Mouse (Mus musculus): ENCODE results near the gene Itga9. TPM values are rescaled to one million over a fixed set of nuclear protein-coding genes. Genes with fewer than 3 reads are reported as not detected.

Gene Itga9
- total RNA-seq, 2 experiments from 2014 or later: 35.0 to 36.2 TPM

DNA sequence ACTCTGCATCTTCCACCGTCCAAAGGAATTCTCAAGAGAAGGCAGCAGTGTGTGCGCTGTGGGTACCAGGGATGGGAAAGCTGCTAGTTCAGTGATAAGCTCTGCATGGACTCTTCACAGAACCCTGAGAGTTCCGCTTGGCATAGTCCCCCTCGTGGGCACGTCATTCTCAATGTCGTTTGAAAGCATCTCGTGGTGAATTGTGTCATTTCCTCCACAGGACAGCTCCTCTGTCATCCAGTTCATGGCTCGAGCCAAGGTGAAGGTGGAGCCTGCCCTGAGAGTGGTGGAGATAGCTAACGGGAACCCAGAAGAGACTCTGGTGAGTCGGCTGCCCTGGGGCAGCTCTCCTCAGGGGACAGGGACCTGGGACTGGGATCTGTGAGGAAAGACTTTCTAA lies 270.4 kb downstream of the Itga9 start:
- DNase-seq: no peak

DNA sequence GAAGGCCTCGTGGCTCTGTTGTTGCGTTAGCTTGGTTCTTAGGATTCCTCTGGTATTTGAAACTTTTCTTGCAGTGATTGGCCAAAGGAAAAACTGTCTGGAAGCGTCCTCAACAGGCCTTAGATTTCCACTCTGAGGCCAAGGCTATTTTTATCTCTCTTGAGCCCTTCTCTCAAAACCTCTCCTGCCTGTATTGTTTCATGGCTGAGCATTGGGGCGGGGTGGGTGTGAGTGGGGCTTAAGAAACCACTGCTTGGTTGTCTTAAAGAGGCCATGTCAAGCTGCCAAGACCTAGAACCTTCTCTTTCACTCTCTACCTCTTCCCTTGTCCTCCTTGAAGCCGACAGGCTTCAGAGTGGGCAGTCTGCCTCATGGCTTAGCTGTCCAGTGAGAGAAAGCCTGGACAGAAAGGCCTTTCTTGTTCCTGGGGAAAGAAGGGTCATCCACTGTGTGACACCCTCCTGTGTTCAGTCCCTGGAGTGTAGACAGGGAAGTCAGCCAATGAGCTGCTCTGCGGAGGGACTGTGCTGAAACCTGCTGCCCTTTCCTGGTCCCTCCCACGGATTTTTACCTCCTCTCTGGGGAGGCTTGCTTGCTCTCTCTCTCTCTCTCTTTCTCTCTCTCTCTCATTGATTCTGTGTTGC lies 271.0 kb downstream of the Itga9 start:
- DNase-seq: peak in 1 of 2 experiments; percentile 31

GRCm38 (mm10) chr9:118878596-118878995 lies 272.1 kb downstream of the Itga9 start:
- DNase-seq: no peak

- no peak for DNase-seq
Observed at GRCm38 (mm10) chr9:118881281-118881945, 274.9 kb downstream of the Itga9 start.

GRCm38 (mm10) chr9:118881946-118882284 lies 275.4 kb downstream of the Itga9 start:
- DNase-seq: no peak

GRCm38 (mm10) chr9:118883150-118883549 lies 276.7 kb downstream of the Itga9 start:
- no peak for DNase-seq

GRCm38 (mm10) chr9:118885785-118886184 lies 279.3 kb downstream of the Itga9 start:
- peak; percentile 35 to 55 for DNase-seq

DNA sequence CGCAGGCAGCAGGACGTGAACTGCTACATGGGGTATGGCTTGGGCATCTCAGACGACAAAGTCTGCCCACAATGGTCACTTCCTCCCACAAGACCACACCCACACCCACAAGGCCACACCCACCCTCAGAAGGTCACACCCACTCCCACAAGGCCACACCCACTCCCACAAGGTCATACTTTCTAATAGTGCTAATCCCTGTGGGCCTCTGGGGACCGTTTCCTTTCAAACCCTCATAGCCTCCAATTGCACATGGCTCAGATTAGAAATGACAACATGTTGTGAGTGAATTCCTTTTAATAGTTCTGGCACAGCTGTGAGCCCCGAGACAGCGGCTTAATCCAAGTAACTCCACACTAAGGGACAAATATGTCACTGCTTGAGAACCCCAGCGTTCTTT lies 280.7 kb downstream of the Itga9 start:
- DNase-seq: peak; percentile 49 to 50

GRCm38 (mm10) chr9:118887734-118888133 lies 281.2 kb downstream of the Itga9 start:
- DNase-seq: no peak

GRCm38 (mm10) chr9:118890149-118890548 lies 283.7 kb downstream of the Itga9 start:
- DNase-seq: no peak

DNA sequence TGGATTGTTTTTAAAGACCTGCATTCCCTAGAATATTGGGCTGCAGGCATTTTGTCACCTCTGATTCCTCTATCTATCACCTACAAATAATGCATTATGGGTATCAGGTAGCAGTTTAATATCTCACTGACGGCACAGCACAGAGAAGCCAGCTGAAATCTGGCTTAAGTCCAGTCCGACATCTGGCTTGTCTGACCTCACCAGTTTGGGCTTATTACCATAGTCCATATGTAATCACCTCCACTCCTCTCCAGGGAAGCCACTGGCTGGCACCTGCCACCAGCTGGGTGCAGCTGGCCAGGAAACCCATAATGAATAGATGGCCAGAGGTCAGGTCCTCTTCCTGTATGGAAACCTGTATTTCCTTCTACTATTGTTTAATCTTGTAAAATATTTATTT lies 284.2 kb downstream of the Itga9 start:
- no peak for DNase-seq

DNA sequence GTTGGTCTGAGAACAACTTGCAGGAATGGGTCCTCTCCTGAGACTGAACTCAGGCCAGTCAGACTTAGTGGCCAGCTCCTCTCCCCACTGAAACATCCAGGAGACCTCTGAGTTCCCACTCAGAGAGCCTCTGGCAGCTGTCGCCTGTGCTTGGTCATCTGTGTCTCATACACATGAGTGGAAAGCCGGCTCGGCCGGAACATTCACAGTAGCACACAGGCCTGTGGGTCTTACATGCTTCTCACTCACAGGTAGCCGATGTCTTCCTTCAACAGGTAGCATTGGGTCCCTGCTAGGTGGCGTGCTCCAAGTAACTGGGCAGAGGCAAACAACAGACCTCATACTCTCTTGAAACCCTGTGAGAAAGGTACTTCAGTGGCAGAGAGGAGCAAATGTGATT lies 284.6 kb downstream of the Itga9 start:
- DNase-seq: no peak

DNA sequence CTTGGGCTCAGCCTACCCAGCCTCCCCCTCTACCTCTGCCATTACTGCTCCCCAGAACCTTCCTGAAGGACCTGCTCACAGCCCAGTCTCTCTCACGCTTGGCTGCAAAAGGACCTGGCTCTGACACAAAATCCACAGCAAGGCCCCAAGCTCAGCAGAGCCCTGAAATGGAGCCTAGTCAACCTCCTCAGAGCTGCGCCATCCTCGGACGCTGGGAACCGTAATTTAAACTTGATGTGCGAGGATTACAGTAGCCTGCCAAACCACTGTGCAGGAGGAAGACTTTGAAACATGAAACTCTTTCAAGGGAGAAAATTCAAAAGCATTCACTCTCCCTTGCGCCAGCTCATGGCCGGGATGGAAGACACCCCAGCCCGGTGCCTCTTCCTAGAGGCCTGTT lies 285.1 kb downstream of the Itga9 start:
- DNase-seq: no peak

- no peak for DNase-seq
Observed at GRCm38 (mm10) chr9:118895101-118895500, 288.6 kb downstream of the Itga9 start.

- DNase-seq: no peak
Observed at GRCm38 (mm10) chr9:118900677-118901076, 294.2 kb downstream of the Itga9 start.

- no peak for DNase-seq
Observed at GRCm38 (mm10) chr9:118901917-118902316, 295.4 kb downstream of the Itga9 start.

DNA sequence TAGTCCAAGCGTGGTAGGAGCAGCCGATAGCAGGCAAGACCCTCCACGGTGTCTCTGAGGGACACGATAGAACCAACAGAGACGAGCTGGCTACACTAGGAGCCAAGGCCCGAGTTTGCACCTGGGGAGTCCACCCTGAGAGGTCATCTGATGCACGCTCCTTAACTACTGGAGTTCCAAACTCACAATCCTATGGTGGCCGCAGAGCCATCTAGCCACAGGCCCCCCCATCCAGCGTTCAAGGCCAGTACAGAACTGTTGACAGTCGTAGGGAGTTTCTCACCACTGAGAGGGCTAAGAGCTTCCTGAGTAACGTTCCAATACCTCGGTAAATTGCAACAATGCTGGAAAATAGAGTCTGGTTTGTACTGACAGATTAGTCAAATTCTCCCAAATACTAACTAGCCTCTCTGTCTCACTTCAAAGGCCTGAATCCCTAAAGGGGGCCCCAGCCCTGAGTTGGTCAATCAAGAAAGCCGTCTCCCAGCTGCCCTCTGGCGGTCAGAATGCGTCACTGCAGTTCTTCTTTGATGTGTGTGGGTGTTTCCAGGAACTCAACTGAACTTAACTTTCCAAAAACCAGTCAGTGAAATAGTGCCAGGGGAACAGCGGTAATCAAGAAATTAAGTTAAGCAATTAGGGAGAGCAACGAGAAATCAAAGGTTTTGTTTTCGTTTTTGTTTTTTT lies 301.6 kb downstream of the Itga9 start:
- peak; percentile 80 to 93 for DNase-seq

DNA sequence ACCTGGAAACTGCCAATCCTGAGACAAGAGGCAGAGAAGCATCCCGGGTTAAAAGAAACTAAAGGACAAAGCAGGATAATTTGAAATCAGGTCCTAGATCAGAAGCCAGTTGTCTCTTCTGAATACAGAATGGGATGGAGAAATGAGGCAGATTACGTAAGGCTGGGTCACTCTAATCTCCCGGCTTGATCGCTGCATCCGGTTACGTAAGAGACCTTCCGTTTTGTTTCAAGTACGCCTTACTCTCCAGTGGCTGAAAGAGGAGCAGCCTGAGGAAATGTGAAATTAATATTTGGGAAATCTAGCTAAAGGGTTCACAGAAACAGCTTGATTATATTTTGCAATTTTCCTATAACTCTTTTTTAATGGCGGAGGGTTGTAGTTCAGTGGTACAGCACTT lies 306.6 kb downstream of the Itga9 start:
- DNase-seq: no peak

GRCm38 (mm10) chr9:118913613-118914012 lies 307.1 kb downstream of the Itga9 start:
- DNase-seq: no peak

DNA sequence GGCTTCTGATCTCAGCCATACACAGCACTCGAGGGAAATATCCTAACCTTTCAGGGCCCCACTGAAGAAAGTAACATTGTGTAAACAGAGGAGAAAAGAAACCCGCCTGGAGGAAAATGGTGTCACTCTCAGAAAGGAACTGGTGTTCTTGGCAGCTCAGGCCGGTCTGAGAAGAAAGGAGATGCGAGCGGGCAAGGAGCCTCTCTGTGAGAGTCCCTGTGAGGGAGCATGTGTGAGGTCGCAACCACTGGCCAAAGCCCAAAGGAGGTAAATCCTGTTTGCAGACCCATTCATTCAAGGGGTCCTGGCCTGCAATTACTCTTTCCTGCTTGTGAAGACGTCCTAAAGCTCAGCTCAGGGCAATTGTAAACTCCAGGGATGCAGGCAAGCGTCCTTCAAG lies 308.1 kb downstream of the Itga9 start:
- DNase-seq: no peak

DNA sequence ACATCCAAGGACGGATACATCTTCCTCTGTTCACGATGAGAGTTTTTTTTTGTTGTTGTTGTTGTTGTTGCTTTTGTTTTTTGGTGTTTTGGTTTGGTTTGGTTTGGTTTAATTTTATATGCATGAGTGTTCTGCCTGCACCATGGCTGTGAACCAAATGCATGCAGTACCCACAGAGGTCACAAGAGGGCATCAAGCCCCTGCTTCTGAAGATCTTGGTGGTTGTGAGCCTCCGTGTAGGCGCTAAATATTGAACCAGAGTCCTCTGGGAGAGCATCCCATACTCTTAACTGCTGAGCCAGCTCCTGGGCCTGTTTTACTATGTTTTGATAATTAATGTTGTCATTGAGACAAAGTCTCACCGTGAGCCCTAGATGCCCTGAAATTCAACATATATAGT lies 308.8 kb downstream of the Itga9 start:
- DNase-seq: peak in 1 of 2 experiments; percentile 44

- DNase-seq: no peak
Observed at GRCm38 (mm10) chr9:118919672-118920186, 313.2 kb downstream of the Itga9 start.

DNA sequence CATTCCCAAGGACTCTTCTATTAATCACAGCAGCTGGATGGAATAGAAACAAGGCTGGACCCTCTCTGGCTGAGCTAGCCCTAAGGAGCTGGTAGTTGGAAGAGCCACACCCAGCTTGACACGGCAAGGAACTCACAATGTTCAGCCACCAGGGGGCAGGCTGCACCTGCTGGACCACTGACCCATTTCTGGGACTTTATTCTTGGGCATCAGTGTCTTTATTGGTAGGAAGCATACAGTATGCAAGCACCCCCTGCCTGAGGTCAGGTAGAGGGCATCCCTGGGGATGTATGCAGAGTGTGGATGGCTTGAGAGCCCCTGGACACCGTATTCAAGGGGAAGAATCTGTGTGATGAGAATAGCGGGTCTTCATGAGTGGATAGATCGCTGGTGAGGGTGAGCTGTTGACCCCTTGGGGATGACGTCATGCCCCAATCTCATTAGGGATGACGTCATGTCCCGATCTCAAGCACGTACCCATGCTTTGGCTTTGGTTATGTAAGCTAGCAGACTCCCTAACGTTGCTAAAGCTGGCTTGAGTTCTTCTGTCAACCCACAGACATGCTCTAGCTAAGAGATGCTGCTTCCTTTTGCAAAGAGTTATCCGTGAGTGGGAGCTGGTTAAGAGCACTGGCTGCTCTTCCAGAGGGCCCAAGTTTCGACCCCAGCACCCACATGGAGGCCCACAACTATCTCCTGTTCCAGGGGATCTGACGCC lies 314.5 kb downstream of the Itga9 start:
- DNase-seq: peak; percentile 80 to 93
